Mouse (Mus musculus) liver, embryonic 12.5 days (tissue): Measurements from ENCODE around the gene Olfr98. TPM values are rescaled to one million over a fixed set of nuclear protein-coding genes. Genes with fewer than 3 reads are reported as not detected.
A peak's percentile ranks its signal among the peaks of the same experiment; 100 is the strongest.

ENCODE experiments used
- ATAC-seq: fragments of 200-750 bp; cut with Nextera tagmentation; 2 replicates; pipeline ENCODE4 v1.8.0; 2017; ENCODE audit warnings: moderate number of reproducible peaks, mild to moderate bottlenecking, moderate library complexity
- H3K27ac ChIP-seq: fragments of 300-500 bp; sonication (generic); 2 replicates; pipeline ENCODE4 v1.5.1; 2016; ENCODE audit warnings: mild to moderate bottlenecking
- H3K27me3 ChIP-seq: fragments of 300-500 bp; sonication (generic); replicated peaks from 2 replicates; pipeline ENCODE4 v1.6.1; 2016; ENCODE audit warnings: mild to moderate bottlenecking, moderate library complexity
- H3K36me3 ChIP-seq: fragments of 300-500 bp; sonication (generic); 2 replicates; pipeline ENCODE4 v1.6.1; 2016; ENCODE audit warnings: mild to moderate bottlenecking, moderate library complexity
- H3K4me1 ChIP-seq: fragments of 300-500 bp; sonication (generic); 2 replicates; pipeline ENCODE4 v1.6.1; 2016
- H3K4me2 ChIP-seq: fragments of 300-500 bp; sonication (generic); 2 replicates; pipeline ENCODE4 v1.6.1; 2016; ENCODE audit warnings: mild to moderate bottlenecking, moderate library complexity
- H3K4me3 ChIP-seq: fragments of 300-500 bp; sonication (generic); 2 replicates; pipeline ENCODE4 v1.5.1; 2016; ENCODE audit warnings: mild to moderate bottlenecking, moderate library complexity
- H3K9ac ChIP-seq: fragments of 300-500 bp; sonication (generic); 2 replicates; pipeline ENCODE4 v1.6.1; 2016; ENCODE audit warnings: mild to moderate bottlenecking, moderate library complexity
- H3K9me3 ChIP-seq: fragments of 300-500 bp; sonication (generic); replicated peaks from 2 replicates; pipeline ENCODE4 v1.6.1; 2016; ENCODE audit warnings: mild to moderate bottlenecking, moderate library complexity
- WGBS: fragments of 180-500 bp; shearing (Covaris S2); methylation state at CpG from one replicate; pipeline ENCODE4 v1.1.7; 2016; ENCODE audit not compliant: insufficient replicate concordance; 5-methylcytosine and 5-hydroxymethylcytosine counted together
- polyA plus RNA-seq: library from polyadenylated mRNA; unstranded; fragments of >200 nt; fragmentation: Nextera tagmentation; extraction: Ambion mirVana; gene quantifications from 2 replicates; pipeline ENCODE4 v1.2.1, GENCODE M21; 2016

Olfr98 gene
- not detected in 2 replicates for polyA plus RNA-seq

DNA sequence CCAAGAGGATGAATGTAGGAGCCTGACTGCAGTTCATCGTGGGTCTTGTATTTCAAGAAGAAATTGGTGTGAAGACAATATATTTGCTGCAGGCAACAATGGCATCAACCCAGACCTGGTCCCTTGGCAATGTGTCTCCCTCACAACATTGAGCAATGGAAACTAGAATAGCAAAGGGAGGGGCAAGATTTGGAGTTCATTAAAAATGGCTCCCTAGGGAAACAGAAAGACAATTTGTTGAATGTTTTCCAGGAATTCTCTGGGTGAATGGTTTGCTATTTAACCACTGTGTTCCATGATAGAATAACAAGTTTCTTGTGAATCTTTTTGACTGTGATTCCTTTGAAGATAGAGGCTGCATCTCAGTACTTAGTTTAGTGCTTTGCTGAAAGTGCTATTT lies at the start of gene Olfr98:
Gene Olfr98 (minus strand): TSS at position 124 of the 400 bp plus-strand sequence.
- H3K4me1 ChIP-seq: no peaks in the 10 kb centered on the region
- H3K36me3 ChIP-seq: no peaks in the 10 kb centered on the region
- no peak within 1 kb of the TSS for H3K4me3 ChIP-seq
- no peak for ATAC-seq
- no peak within 1 kb of the TSS for H3K4me2 ChIP-seq
- H3K9ac ChIP-seq: no peak within 1 kb of the TSS
- H3K9me3 ChIP-seq: no peaks in the 10 kb centered on the region
- 48% methylated on average over 1 of the region's 1 CpGs for WGBS
- H3K27ac ChIP-seq: no peak within 1 kb of the TSS
- H3K27me3 ChIP-seq: no peaks in the 10 kb centered on the region

DNA sequence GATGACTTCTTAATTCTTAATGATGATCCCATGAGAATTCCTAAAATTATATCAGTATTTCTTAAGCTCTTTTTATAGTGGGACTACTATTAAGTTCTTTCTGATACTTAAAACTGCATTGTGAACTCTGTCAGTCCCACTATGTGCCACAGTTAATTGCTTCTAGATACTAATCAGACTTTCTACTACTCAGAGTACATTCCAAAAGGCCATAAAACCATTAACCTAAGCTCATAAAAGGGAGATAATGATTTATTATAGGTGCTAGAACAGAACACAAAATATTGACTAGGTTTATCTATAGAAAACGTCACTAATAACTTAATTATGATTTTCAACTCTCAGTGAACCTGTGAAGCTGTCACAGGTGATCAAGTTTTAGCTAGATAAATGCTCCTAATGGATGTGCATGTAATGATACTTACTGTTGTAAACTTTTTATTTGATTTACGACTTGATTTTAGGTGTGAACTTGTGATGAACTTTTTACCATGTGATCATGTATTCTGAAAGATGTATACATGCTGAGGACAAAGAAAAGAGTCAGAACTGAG lies 46.7 kb upstream of the Olfr98 start:
- Histone ChIP-seq H3K4me2 (no peak overlapping the region), H3K27ac (no peak overlapping the region), H3K4me3 (no peak overlapping the region), H3K9ac (no peak overlapping the region), H3K9me3 (no peaks in the 10 kb centered on the region), H3K36me3 (no peaks in the 10 kb centered on the region), H3K27me3 (no peaks in the 10 kb centered on the region), H3K4me1 (no peaks in the 10 kb centered on the region)
- 32% methylated on average over 2 of the region's 2 CpGs for WGBS
- no peak for ATAC-seq

DNA sequence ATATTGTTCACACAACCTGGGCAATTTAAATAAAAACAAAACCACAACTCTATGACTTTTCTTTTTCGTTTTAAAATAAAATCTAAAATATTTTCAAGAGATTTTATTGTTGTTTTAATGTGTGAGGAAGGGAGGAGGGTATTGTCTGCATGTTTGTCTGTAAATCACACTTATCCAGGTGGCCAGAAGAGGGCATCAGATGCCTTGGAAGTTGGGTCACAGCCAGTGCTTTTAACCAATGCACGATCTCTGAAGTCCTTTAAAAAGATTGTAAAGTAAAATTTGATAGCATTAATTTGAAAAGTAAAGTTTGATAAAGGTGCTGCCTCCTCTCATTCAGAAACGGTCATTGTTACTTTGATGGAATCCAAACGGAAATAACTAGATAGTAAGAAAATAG lies 44.9 kb upstream of the Olfr98 start:
- no peaks in the 10 kb centered on the region for H3K27me3 ChIP-seq
- H3K4me3 ChIP-seq: no peak overlapping the region
- ATAC-seq: no peak
- H3K9ac ChIP-seq: no peak overlapping the region
- no peaks in the 10 kb centered on the region for H3K9me3 ChIP-seq
- no peaks in the 10 kb centered on the region for H3K36me3 ChIP-seq
- H3K4me1 ChIP-seq: no peaks in the 10 kb centered on the region
- H3K4me2 ChIP-seq: no peak overlapping the region
- WGBS: 26% methylated on average over 4 of the region's 4 CpGs
- H3K27ac ChIP-seq: no peak overlapping the region

DNA sequence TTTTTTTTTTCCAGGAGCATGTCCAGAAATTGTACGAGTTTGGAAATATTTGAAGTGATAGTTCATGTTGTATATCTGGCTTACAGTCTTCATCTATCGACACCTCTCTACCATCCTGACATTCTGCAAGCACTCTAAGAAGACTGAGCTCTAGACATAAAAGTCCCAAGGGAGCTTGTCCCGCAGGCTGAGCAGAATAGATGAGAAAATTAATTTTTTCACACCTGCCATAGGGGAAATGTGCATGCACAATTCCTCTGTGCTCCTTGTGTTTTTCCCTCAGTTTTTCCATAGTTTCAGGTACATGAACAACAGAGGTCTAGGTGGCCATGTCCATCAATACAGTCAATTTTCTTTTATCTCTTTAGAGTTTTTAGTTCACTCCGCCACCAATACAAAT lies 40.7 kb upstream of the Olfr98 start, which contains the start of gene Olfr101:
Gene Olfr101 (minus strand): TSS at position 101 of the 400 bp plus-strand sequence.
- no peak for ATAC-seq
- Histone ChIP-seq H3K4me2 (no peak within 1 kb of the TSS), H3K9ac (no peak within 1 kb of the TSS), H3K27ac (no peak within 1 kb of the TSS), H3K36me3 (no peaks in the 10 kb centered on the region), H3K4me1 (no peaks in the 10 kb centered on the region), H3K27me3 (no peaks in the 10 kb centered on the region), H3K4me3 (no peak within 1 kb of the TSS), H3K9me3 (no peaks in the 10 kb centered on the region)
- WGBS: 56% methylated on average over 4 of the region's 4 CpGs

DNA sequence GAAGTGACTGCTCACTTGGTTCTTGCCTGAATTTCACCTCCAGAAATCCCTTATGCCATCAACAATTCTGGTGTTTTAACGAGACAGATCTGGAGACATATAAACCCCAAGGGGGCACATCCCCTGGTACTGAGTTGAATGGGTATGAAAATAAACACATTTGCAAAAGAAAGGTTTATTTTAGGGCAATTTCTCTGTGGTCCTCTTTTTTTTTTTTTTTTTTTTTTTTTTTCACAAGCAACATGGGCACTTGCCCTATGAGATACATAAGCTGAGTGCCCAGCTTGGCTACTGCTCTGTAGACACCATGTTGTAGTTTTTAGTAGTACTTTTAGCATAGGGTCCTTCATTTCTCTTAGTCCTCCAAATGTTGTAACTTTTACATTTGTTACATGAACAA lies 19.8 kb upstream of the Olfr98 start, which contains the start of gene Olfr99:
Gene Olfr99 (minus strand): TSS at position 101 of the 400 bp plus-strand sequence.
- Histone ChIP-seq H3K4me2 (no peak within 1 kb of the TSS), H3K9ac (no peak within 1 kb of the TSS), H3K36me3 (no peaks in the 10 kb centered on the region), H3K9me3 (no peaks in the 10 kb centered on the region), H3K27me3 (no peaks in the 10 kb centered on the region), H3K4me1 (no peaks in the 10 kb centered on the region), H3K4me3 (no peak within 1 kb of the TSS), H3K27ac (no peak within 1 kb of the TSS)
- ATAC-seq: no peak
- WGBS: 48% methylated on average over 1 of the region's 1 CpGs

DNA sequence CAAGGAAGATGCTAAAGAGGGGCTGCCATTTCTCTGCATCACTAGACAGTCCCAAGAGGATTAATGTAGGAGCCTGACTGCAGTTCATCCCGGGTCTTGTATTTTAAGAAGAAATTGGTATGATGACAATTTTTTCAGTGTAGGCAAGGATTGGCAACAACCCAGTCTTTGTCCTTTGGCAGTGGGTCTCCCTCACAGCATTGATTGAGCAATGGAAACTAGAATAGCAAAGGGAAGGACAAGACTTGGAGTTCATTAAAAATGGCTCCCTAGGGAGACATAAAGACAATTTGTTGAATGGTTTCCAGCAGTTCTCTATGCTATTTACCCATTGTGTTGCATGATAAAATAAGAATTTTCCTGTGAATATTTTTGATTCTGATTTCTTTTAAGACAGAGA lies 16.8 kb upstream of the Olfr98 start:
- H3K27me3 ChIP-seq: no peaks in the 10 kb centered on the region
- no peak for ATAC-seq
- H3K27ac ChIP-seq: no peak overlapping the region

DNA sequence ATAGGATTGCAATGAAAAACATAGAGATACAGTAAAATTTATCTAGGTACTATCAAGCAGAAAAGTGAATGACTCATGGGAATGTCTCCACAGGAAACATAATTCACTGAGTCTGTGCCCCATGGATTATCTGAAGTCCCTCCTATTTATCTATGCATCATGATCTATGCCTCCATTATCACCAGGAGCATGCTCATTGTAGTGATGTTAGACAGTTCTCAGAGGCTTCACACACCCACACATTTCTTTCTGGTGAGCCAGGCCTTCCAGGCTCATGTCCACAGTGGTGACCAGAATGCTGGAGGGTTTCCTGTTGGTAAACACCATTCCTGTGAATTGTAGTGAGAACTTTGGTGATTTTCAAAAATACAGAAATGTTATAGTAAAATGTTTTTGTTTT lies 13.0 kb upstream of the Olfr98 start:
- no peak overlapping the region for H3K4me2 ChIP-seq
- no peak overlapping the region for H3K27ac ChIP-seq
- no peaks in the 10 kb centered on the region for H3K9me3 ChIP-seq
- no peak overlapping the region for H3K9ac ChIP-seq
- H3K4me1 ChIP-seq: no peaks in the 10 kb centered on the region
- ATAC-seq: no peak
- no peak overlapping the region for H3K4me3 ChIP-seq
- H3K27me3 ChIP-seq: no peaks in the 10 kb centered on the region
- no peaks in the 10 kb centered on the region for H3K36me3 ChIP-seq

More for the DNA sequence above, 16.8 kb upstream of the Olfr98 start:
- Histone ChIP-seq H3K9me3 (no peaks in the 10 kb centered on the region), H3K36me3 (no peaks in the 10 kb centered on the region), H3K9ac (no peak overlapping the region), H3K4me2 (no peak overlapping the region), H3K4me3 (no peak overlapping the region), H3K4me1 (no peaks in the 10 kb centered on the region)
- WGBS: 68% methylated on average over 1 of the region's 1 CpGs

DNA sequence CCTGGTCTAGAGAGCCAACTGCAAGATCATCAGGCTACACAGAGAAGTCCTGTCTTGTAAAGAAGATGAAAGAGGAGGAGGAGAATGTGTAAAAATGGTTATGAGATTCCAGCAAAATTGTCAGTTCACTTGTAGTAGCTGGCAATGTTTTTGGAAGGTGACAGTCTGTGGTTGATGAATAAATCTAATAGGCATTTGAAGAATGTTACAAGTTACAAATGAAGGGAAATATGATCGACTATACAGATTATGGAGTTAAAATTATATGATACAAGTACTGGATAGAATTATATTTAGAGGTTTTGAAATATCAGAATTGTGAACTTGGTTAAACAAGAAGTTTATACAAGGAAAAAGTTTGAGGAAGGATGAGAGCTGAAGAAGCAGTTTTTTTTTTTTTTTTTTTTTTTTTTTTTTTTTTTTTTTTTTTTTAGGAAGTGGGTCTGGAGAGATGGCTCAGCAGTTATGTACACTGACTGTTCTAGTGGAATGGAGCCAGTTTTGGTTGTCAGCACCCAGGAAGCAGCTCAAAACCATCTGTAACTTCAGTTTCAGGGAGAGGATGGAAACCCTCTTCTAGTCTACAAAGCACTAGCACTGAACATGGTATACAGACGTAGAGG lies 12.2 kb upstream of the Olfr98 start:
- Histone ChIP-seq H3K9ac (no peak overlapping the region), H3K27me3 (no peaks in the 10 kb centered on the region), H3K4me1 (no peaks in the 10 kb centered on the region), H3K4me2 (no peak overlapping the region), H3K9me3 (no peaks in the 10 kb centered on the region), H3K4me3 (no peak overlapping the region), H3K36me3 (no peaks in the 10 kb centered on the region), H3K27ac (no peak overlapping the region)
- no peak for ATAC-seq
- WGBS: 50% methylated on average over 2 of the region's 2 CpGs

DNA sequence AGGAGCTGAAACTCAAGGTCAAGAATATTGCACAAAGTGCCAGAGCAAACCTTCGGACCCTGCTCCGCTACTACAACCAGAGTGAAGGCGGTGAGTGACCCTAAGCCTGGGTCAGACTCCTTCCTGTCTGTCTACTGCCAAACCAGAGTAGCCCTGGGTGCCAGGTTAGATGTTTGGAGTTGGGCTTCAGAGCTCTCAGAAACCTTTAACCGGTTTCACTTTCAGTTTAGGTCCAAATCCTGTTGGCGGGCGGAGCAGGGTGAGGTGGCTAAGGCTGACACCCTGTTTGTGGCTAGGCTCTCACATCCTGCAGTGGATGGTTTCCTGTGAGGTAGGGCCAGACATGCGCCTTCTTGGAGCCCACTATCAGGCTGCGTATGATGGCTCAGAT lies 7.1 kb upstream of the Olfr98 start:
- Histone ChIP-seq H3K4me1 (peaks cover 3% of the 10 kb centered on the region; the same call in 1 of the 2 replicates), H3K27ac (no peak overlapping the region), H3K4me3 (peak overlapping the region; percentile 59), H3K27me3 (no peaks in the 10 kb centered on the region), H3K9ac (peak overlapping the region; percentile 47), H3K4me2 (peak overlapping the region; percentile 86), H3K36me3 (no peaks in the 10 kb centered on the region), H3K9me3 (no peaks in the 10 kb centered on the region)
- peak; percentile 67 for ATAC-seq
- WGBS: 21% methylated on average over 8 of the region's 8 CpGs

DNA sequence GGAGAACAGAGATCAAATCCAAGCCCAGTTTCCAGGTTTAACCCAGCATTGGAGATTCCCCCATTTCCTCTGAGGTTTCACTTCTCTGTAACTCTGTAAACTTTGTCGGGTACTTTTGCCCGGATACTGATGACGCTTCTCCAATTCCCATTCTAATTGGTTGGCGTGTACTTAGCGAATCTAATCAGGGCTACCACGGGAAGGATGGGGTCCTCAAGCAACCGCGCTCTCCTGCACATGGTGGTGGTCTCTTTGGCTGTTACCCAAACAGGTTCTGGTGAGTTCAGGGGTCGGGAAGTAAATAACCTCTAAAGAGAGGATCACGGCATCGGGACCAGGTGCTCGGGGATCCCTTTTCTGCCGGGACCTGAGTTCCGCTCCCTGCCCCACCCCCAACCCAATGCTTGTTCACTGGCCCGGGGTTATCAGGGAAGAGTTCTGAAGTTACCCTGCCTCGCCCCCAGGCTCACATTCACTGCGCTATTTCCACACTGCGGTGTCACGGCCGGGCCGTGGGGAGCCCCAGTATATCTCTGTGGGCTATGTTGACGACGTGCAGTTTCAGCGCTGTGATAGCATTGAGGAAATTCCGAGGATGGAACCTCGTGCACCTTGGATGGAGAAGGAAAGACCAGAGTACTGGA lies 6.6 kb upstream of the Olfr98 start, which contains the start of gene H2-M3:
Gene H2-M3 (plus strand): TSS at position 163 of the 644 bp plus-strand sequence.
- H3K4me2 ChIP-seq: peak within 1 kb of the TSS; percentile 86
- no peaks in the 10 kb centered on the region for H3K27me3 ChIP-seq
- WGBS: 1% methylated on average over 26 of the region's 26 CpGs
- H3K9me3 ChIP-seq: no peaks in the 10 kb centered on the region
- peak; percentile 82 for ATAC-seq
- peaks cover 3% of the 10 kb centered on the region; the same call in 1 of the 2 replicates for H3K4me1 ChIP-seq
- no peaks in the 10 kb centered on the region for H3K36me3 ChIP-seq
- peak within 1 kb of the TSS; percentile 59 for H3K4me3 ChIP-seq
- H3K9ac ChIP-seq: peak within 1 kb of the TSS; percentile 47
- no peak within 1 kb of the TSS for H3K27ac ChIP-seq

DNA sequence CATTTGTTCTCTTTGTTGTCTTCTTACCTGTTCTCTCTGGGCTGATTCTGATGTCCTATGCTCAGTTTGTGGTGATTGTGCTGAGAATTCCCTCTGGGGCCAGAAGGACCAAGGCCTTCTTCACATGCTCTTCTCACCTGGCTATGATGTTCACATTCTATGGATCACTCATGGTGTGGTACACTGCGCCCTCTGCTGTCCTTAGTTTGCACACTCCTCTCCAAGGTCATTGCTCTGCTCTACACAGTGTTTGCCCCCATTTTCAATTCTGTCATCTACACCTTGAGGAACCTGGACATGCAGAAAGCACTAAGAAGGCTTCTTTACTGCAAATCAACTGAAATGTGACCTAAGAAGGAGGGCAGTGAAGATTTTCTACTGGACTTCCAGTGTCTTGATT lies 13.0 kb downstream of the Olfr98 start:
- no peaks in the 10 kb centered on the region for H3K9me3 ChIP-seq
- WGBS: 11% methylated on average over 1 of the region's 1 CpGs

DNA sequence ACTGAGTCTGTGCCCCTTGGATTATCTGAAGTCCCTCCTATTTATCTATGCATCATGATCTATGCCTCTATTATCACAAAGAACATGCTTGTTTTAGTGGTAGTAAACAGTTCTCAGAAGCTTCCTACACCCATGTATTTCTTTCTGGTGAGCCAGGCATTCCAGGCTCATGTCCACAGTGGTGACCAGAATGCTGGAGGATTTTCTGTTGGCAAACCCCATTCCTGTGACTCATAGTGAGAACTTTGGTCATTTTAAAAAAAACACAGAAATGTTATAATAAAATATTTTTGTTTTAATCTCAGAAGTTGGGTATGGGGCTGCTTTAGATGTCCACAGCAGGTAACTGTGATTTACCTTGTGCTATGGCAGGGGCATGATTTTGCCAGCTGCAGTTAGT lies 14.1 kb downstream of the Olfr98 start:
- no peaks in the 10 kb centered on the region for H3K27me3 ChIP-seq
- ATAC-seq: no peak
- no peaks in the 10 kb centered on the region for H3K9me3 ChIP-seq
- no peak overlapping the region for H3K4me3 ChIP-seq
- no peak overlapping the region for H3K4me2 ChIP-seq
- H3K4me1 ChIP-seq: no peaks in the 10 kb centered on the region
- H3K27ac ChIP-seq: no peak overlapping the region
- no peak overlapping the region for H3K9ac ChIP-seq
- H3K36me3 ChIP-seq: no peaks in the 10 kb centered on the region

More for the DNA sequence above, 13.0 kb downstream of the Olfr98 start:
- no peaks in the 10 kb centered on the region for H3K27me3 ChIP-seq
- no peak for ATAC-seq
- H3K36me3 ChIP-seq: no peaks in the 10 kb centered on the region
- H3K27ac ChIP-seq: no peak overlapping the region
- no peak overlapping the region for H3K4me3 ChIP-seq
- no peaks in the 10 kb centered on the region for H3K4me1 ChIP-seq
- H3K9ac ChIP-seq: no peak overlapping the region
- no peak overlapping the region for H3K4me2 ChIP-seq
